Mouse (Mus musculus): ENCODE data around the gene Ccl4. TPM values are rescaled to one million over a fixed set of nuclear protein-coding genes. Genes with fewer than 3 reads are reported as not detected.

The Ccl4 gene
- total RNA-seq, 4 experiments from 2014 or later = 3.1 to 7.1 TPM; not detected in 2

DNA sequence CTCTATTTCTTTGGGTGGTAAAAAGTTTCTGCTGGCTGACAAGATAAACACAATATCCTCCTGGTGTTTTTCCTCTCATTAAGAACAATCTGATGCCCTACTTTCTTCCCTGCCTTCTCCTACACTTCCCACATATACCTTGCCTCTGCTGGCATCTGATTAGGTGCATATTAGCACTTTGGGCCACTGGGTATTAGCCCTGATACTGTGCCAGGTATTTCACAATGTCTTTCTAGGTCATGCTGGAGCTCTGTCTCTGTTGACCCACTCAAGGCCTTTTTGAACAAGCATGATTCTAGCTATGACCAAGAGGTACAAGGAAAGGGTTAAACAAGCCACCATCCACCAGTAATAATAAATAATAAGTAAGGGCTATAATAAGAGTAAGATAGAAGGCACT is 9.4 kb downstream of the Ccl4 start:
- DNase-seq (ENCODE audit: low spot score in 2 of 2) = no peak

DNA sequence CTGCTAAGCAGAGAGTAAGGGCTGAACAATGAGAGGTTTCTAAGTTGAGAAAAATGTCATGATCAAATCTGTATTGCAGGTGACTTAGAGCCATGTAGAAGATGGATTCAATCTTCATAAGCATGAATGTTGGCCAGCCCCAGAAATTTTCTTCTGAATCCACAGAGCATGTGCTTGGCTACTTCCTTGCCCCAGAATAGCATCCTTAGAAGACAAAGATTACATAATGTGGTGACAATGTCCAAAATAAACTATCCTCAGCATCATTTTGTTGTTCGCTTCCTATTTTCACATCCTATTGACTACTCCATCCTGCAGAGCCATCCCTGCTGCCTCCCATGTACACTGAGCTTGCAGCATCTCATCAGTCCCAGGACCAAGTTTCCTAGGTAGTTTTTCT is 13.3 kb downstream of the Ccl4 start:
- no peak for DNase-seq (ENCODE audit: low spot score in 2 of 2)

DNA sequence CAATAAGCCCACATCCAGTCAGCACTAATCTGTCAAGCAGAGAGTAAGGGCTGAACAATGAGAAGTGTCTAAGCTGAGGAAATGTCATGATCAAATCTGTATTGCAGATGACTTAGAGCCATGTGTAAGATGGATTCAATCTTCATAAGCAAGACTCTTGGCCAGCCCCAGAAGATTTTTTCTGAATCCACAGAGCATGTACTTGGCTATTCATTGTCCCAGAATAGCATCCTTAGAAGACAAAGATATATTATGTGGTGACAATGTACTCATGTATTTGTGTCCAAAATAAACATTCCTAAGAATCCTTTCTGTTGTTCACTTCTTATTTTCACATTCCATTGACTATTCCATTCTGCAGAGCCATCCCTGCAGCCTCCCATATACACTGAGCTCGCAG is 27.5 kb downstream of the Ccl4 start:
- no peak for DNase-seq (ENCODE audit: low spot score in 2 of 2)

DNA sequence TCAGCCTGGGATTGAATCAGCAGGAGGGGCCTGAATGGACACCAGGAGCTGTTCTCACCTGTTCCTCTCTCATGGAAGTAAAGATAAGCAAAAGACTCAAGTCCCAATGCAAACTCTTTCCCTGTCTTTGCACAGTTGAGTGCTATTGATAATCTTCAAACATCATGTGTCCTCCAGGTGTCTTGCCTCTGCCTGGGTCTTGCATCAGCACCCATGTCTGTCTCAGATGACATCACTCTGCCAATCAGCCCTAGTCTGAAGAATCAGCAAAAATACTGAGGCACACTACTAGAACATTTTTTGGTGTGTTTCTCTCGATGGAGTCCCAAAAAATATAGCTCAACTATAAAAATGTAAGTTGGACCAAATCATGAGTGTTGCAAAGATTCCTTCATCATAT is 29.6 kb downstream of the Ccl4 start:
- no peak for DNase-seq (ENCODE audit: low spot score in 2 of 2)

DNA sequence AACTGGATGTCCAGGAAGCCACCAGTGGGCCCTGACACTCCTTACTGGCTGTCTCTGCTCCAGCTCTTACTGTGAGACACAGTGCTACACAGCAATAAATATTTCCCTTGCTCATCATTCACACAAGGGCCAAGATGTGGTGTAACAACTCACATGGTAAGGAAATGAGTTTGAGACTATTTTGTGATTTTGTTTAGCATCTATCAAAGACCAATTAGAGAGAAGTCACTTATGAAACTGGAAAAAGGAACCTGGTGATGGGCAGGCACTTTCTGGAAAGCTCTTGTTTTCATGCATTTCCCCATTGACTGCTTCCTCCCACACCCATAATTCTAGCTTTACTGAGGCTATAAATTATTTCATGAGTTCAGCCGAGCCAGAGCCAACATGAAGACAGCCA is 41.3 kb downstream of the Ccl4 start, which contains the start of gene Wfdc17:
TSS of gene Wfdc17 (plus strand) at position 287 of the 400 bp plus-strand sequence.
- no peak for DNase-seq (ENCODE audit: low spot score in 2 of 2)

DNA sequence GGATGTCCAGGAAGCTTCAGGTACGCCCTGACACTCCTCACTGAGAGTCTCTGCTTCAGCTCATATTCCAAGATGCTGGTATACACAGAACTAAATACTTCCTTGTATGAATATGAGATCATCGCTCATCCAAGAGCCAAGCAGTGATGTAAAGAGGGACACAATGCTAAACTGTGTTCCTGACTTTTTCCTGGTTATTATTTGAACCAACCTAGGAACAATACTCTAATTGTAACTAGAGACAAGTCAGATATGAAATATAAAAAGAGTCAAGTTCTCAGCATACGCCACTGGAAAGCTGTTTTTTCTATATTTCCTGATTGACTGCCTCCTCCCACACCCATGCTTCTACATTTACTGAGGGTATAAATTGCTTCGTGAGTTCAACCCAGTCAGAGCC is 46.3 kb downstream of the Ccl4 start, which contains the start of gene Wfdc18:
TSS of gene Wfdc18 (plus strand) at position 301 of the 400 bp plus-strand sequence.
- no peak for DNase-seq (ENCODE audit: low spot score in 2 of 2)

DNA sequence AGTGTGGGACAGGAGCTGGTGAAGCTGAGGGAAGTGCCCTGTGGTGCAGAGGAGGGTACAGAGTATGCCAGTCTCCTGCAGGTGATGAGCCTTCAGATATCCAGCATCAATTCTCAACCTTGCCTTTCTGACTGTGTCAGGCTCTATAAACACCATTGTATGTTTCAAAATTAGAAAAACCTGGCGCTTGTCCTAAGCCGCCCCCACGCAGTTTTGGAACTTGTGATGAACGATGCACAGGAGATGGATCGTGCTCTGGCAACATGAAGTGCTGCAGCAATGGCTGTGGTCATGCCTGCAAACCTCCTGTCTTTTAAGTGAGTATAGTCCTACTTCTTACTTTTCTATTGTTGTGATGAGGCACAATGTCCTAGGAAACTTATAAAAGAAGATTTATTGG is 47.3 kb downstream of the Ccl4 start:
- peak; percentile 7 to 19 for DNase-seq (ENCODE audit: low spot score in 2 of 2)

DNA sequence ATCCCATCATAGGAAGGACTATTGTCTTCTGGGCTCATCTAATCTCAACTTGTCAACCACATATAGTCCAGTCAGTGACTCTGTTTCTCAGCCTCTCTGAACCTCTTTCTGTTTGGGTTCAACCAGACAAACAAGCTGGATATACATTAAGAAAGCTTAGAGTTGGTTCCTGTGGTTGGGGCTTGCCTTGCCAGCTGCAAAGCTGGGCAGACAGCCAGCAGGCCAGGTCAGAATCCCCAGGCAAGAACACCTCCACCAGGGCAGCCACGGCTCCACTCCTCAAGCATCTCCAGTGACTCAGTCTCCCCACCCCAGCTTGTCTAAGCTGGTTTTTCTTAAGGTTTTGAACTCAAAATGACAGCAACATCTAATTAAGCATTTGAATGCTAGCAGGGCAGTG is 50.3 kb downstream of the Ccl4 start:
- no peak for DNase-seq (ENCODE audit: low spot score in 2 of 2)

DNA sequence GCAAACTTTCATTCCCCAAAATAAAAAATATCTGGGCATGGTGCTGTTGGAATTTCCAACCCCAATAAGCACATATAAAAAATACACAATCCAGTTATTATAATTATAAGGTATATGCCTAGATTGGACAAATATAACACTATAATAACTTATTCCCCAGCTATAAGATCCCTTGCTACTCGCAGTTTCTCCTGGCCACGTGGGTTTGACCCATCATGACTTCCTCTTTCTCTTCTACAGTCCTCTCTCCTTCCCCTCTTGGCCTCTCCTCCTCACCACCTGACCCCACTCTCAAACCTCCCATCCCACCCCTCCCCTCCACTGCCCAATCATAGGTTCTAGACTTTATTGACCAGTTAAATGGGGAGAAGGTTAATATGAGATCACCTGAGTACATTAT is 51.5 kb downstream of the Ccl4 start:
- no peak for DNase-seq (ENCODE audit: low spot score in 2 of 2)

Other genes starting within 250 kb of the Ccl4 start
- gene Gas2l2, start 233.1 kb upstream of the Ccl4 start, total RNA-seq (2022) = under 1 TPM; 0.43 to 0.56 (median 0.48) TPM
- under 1 TPM in 2 of 4 experiments, not detected in 2; 0.40 to 0.51 TPM for gene 1700020L24Rik, start 224.9 kb upstream of the Ccl4 start, total RNA-seq (2022)
- gene Mmp28, start 199.5 kb upstream of the Ccl4 start, total RNA-seq (2022) = 1 to 10 TPM; 2.9 to 3.8 (median 3.7) TPM
- gene Taf15, start 189.5 kb upstream of the Ccl4 start, total RNA-seq (2022) = 10 to 100 TPM; 67.6 to 80.2 (median 69.6) TPM
- gene Heatr9, start 140.4 kb upstream of the Ccl4 start, total RNA-seq (2022) = not detected
- gene Ccl5, start 132.1 kb upstream of the Ccl4 start, total RNA-seq (2022) = under 1 TPM in 2 of 4 experiments, not detected in 2; 0.68 to 0.93 TPM
- gene Ccl9, start 83.9 kb upstream of the Ccl4 start, total RNA-seq (2022) = 1 to 10 TPM; 5.1 to 10.0 (median 7.7) TPM
- gene Ccl6, start 69.5 kb upstream of the Ccl4 start, total RNA-seq (2022) = 10 to 100 TPM in 2 of 4 experiments, 1 to 10 TPM in 1, under 1 TPM in 1; 0.43 to 51.7 (median 19.3) TPM
- gene Rpl9-ps1, start 17.0 kb upstream of the Ccl4 start, total RNA-seq (2022) = not detected
- 10 to 100 TPM in 2 of 4 experiments, under 1 TPM in 1, not detected in 1; 0.43 to 25.0 (median 17.2) TPM for gene Ccl3, start 13.2 kb upstream of the Ccl4 start, total RNA-seq (2022)
- gene Wfdc17, start 41.4 kb downstream of the Ccl4 start, total RNA-seq (2022) = 1 to 10 TPM in 2 of 4 experiments, not detected in 2; 2.3 to 2.4 TPM
- gene Wfdc18, start 46.4 kb downstream of the Ccl4 start, total RNA-seq (2022) = not detected
- gene Wfdc21, start 84.4 kb downstream of the Ccl4 start, total RNA-seq (2022) = not detected
- gene Heatr6, start 91.1 kb downstream of the Ccl4 start, total RNA-seq (2022) = 10 to 100 TPM; 16.7 to 22.0 (median 19.9) TPM
- gene Hnf1b, start 187.5 kb downstream of the Ccl4 start, total RNA-seq (2022) = under 1 TPM in 3 of 4 experiments, not detected in 1; 0.32 to 0.66 (median 0.63) TPM

Measured in layer of hippocampus, adult 8-10 months (tissue).